Mouse (Mus musculus): ENCODE data around the gene Fcgrt.
"Not testable (repeated sequence)": the region's sequence is repeated elsewhere in the genome, so short reads cannot be mapped to it uniquely, and the experiment has no call there.

Gene Fcgrt

DNA sequence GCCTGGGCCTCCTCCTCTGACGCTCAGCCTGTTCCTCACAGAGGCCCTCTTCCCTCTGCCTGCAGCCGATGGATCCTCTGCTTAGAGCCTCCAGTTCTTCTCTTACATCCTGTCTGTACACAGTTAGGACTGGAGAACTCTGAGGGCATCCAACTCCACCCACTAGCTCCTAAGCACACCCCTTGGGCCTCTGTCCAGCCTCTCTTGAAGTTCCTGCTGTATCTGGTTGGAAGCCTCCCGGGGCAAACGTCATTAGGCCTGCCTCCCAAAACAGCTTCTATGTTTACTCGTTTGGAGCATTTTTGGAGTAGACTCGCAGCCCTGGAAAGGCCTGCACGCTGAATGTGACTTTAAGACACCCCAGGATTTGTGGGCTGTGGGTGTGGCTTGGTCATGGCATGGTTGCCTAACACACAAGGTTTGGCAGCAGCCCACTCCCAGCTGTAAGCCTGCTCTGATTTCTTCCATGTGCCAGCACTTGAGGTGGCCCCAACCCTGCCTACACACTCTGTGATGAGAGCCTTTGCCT is at the start of gene Fcgrt:
Fcgrt (minus strand) TSS at position 200 of the 529 bp plus-strand sequence.
- no peak for DNase-seq (ENCODE audit: low read depth, low spot score)

DNA sequence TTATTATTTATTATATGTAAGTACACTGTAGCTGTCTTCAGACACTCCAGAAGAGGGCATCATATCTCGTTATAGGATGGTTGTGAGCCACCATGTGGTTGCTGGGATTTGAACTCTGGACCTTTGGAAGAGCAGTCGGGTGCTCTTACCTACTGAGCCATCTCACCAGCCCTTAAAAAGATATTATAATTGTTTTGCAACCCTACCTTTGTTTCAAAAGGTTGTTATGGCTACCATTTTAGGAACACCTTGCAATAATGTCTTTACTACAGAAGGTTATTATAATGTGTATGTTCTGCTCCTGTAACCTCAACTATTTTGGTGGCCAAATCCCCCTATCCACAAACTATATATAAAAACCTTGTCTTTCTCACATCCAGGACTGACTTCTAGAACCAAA is 49.4 kb upstream of the Fcgrt start:
- DNase-seq (ENCODE audit: low read depth, low spot score) = not testable (repeated sequence)

DNA sequence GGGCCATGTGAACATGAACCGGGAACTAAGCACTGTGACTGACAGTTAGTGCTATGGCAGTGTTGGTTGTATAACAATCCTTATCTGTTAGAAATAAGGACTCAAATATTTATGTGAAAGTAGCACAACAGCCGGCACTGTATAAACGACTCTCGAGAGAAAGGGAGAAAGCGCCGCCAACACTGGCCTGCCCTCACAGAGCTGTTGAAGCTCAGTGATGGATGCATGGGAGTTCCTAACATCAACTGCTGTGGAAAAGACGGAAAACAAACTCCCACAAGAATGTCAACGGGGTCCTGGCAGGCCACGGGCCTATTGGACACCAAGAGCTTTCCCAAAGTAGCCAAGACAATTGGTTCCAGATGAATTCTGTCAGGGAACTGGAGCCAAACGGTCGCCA is 47.7 kb upstream of the Fcgrt start:
- no peak for DNase-seq (ENCODE audit: low read depth, low spot score)

DNA sequence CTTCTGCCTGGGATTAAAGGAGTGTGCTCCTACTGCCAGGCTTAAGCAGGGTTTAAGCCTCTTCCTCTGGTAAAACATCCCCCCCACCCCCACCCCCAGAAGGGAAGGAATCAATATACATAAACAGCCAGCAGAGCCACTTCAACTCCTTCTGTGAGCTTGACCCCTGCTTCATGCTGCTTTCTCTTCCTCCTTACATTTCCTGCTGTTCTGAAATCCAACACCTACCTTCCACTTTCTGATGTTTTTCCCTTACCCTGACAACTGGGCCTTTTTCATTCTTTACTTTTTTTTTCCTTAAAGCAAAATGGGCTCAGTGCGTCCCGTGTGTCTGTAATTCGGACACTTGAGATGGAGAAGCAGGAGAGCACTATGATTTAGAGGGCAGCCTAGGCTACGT is 46.7 kb upstream of the Fcgrt start:
- no peak for DNase-seq (ENCODE audit: low read depth, low spot score)

DNA sequence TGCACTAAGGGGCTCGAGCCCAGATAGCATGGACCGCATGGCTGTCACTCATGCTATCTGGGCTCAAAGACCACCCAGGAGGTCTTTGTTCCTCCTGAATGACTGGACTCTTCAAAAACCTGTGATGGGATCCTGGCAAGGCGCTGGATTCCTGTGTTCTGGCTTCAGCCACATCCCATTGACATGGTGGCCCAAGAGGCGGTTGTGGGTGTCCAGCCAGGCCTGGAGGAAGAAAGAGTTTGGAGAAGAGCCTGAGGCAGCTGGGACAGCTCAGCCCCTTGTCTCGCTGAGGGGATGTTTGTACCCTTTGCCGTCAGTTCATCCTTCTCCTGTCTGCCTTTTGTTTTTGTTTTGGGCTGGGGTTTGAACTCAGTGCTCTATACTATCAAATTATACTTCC is 45.9 kb upstream of the Fcgrt start:
- DNase-seq (ENCODE audit: low read depth, low spot score) = no peak

DNA sequence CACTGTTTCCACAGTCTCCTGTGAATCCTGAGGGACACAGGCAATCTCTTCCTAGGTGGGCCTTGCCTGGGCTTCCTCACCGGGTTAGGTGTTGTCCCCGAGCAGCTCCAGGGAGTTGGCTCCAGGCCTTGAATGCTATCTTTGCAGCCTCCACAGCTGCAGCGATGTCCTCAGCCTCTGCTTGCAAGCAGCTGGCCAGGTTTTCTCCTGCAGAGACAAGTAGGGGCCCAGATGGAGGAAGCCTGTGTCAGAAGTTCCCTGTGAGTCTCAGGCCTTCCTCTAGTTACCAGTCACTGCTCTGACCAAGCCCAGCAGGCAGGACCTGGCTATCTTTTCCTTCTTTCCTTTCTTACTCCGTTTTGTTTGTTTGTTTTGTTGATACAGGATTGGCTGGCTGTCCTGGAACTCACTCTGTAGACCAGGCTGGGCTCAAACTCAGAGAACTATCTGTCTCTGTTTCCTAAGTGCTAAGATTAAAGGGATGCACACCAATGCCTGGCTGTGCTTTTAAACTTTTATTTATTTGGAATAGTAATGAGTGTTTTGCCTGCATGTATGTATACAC is 45.0 kb upstream of the Fcgrt start:
- DNase-seq (ENCODE audit: low read depth, low spot score) = no peak

DNA sequence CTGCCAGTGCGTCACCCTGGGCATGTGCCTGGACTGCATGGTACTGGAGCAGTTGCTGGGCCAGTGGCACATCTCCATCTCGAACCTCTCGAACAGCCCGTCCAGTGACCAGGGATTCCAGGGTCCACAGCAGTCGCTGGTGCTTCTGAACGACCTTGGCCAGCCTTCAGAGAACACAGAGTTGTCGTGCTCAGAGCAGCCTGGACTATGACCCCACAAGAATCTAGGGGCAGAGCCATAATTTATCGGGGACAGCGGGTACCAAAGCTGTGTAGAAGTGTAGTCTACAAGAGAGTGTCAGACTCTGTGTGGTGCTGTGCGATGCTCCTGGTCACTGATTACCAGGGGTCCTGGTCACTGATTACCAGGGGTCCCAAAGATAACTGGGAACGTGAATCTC is 44.2 kb upstream of the Fcgrt start:
- DNase-seq (ENCODE audit: low read depth, low spot score) = no peak

DNA sequence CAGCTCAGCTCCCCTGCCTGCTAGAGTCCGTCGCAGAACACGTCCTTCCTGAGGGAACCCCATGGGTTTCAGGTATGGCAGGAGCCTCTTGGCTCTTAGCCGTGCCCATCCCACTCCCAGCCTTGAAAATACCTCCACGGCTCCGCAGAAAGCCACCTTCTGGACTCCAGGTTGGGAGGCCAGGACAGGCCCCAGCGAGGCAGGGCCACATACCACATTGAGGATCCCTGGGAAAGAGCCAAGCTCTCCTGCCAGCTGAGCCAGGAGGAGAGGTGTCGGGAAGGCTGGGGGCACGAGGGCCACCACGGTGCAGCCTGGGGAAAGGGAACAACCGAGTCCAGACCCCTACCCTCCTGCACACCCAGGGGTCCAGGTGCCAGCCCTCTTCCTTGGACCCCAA is 43.6 kb upstream of the Fcgrt start:
- DNase-seq (ENCODE audit: low read depth, low spot score) = no peak

DNA sequence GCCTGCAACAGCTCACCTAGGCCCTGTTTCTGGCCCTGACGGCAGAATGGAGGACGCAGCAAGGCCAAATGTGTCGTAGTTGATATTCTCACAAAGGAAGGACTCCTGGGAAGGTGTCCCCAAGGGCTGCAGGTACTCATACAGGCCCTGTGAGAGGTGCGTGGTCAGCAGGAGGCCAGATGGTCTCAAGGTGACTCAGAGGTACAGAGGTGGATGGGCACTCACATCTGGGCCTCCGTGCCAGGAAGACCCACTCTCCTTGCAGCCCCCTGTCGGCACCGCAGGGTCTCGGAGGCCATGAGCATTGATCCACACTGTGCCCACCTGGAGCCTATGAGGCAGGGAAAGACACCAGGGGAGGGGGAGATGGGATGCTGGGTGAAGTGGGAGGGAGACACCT is 41.8 kb upstream of the Fcgrt start:
- DNase-seq (ENCODE audit: low read depth, low spot score) = no peak

DNA sequence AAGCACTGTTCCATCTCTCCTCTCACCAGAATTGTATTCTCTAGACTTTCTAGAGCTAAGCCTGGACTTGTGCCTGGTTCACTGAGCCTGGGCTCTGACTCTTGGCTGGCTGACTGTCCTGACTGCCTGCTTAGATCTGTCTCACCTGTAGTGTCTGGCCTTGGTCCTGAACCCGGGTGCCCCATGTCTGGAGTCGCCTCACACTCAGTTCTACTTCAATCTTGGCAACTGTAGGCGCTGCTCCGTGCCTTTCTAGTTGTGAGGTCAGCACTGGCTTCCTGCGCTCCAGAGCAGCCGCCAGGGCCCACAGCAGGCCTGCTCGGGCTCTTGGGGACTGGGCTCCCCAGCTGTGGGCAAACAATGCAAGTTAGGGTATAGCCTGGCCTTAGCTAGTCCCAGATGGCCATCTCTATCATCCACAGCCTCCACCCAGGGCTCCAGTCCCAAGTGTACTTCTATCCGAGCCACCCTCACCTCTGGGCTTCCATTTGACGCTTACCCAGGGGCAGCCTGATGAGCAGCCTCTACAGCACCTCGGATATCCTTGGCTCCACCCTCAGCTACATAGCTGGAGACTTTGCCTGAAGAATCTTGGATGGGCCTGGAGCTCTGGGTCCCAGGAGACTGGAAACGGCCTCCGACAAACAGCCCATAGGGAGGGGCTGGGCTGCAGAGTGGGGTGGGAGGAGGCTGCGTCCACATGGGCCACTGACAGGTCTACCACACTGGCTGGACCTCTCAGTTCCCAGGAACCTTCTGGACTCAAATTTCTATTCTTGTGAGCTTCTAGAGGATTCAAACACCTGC is 40.9 kb upstream of the Fcgrt start:
- DNase-seq (ENCODE audit: low read depth, low spot score) = no peak

DNA sequence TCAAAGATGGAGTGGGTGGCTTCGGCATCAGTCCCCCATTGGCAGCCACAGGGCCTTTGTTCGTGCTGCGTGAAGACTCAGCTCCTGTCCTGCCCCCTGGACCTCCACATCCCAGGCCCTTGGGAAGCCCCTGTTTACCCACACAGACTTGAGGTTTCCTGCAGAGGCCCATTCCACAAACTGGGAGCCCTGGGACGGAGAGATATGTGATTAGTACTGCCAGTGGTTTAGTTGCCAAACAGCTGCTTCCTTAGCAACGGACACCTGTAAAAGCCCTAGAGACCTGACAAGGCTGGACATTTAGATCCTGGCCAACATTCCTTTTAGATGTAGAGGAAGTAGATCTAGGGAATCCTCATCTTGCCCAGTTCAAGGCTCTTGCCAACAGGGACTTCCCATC is 38.3 kb upstream of the Fcgrt start:
- DNase-seq (ENCODE audit: low read depth, low spot score) = no peak

DNA sequence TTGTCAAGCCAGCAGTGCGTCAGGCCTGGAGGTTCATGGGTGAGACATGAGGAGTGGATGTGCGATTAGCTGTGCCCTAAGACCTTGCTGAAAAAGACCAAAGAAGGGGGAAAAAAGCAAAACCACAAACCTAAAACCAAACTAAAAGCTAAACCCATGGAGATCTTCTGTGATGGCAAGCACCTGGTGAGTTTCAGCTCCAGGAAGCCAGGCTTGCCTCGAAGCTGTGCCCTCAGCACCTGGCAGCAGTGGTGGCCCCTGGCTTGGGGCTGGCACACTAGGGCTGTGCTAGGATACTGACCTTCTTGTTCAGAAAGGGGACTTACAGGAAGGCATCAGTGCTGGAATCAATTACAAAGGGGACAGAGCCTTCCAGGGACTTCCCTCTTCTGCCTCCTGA is 37.7 kb upstream of the Fcgrt start:
- no peak for DNase-seq (ENCODE audit: low read depth, low spot score)

DNA sequence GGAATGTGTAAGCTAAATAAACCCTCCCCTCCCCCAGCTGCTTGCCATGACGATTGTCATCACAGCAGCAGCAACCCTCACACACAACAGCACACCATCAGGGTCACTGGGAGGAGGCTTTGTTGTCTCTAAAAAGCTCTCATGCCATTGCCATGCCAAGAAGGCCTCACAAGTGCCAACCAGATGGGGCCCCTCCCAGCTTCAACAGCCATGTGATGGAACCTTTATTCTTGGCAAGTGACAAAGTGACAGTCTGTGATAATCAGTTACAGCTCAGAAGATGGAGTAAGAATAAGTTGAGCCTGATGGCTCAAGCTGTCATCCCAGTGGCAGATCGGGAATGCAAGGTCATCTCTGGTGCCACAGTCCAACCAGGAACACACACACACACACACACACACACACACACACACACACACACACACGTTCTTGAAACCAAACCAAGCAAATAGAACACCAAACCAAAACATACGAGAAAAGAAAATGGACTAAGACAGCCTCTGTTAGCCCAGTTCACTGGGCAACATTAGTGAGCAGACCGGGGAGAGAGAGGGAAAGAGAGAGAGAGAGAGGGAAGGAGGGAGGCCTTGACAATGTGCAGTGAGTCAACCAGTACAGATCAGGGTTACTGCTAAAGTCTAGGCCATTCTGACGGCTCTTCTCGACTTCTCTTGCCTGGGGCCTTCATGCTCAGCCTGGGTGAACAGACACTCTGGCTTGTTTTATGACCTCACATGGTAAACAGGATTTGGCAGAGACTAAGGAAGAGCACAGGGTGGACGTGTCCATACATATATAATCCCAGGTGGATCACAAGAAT is 36.5 kb upstream of the Fcgrt start:
- no peak for DNase-seq (ENCODE audit: low read depth, low spot score)

DNA sequence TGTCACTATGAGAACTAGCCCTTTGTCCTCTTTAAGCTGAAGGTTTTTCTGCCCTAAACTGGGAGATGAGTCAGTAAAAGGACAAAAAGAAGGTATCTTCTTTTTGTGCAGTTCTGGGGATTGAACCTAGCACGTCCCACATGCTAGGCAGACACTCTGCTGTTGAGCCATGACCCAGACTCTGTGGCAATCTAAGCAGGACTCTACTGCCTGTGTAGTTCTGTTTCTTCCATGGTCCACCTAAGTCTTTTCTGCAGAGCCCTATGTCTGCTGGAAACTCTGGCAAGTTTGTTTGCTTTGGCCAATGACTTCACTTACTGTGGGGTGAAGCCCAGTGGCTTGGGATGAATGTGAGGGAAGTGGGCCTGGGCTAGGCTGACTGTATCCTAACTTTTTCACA is 34.8 kb upstream of the Fcgrt start:
- no peak for DNase-seq (ENCODE audit: low read depth, low spot score)

DNA sequence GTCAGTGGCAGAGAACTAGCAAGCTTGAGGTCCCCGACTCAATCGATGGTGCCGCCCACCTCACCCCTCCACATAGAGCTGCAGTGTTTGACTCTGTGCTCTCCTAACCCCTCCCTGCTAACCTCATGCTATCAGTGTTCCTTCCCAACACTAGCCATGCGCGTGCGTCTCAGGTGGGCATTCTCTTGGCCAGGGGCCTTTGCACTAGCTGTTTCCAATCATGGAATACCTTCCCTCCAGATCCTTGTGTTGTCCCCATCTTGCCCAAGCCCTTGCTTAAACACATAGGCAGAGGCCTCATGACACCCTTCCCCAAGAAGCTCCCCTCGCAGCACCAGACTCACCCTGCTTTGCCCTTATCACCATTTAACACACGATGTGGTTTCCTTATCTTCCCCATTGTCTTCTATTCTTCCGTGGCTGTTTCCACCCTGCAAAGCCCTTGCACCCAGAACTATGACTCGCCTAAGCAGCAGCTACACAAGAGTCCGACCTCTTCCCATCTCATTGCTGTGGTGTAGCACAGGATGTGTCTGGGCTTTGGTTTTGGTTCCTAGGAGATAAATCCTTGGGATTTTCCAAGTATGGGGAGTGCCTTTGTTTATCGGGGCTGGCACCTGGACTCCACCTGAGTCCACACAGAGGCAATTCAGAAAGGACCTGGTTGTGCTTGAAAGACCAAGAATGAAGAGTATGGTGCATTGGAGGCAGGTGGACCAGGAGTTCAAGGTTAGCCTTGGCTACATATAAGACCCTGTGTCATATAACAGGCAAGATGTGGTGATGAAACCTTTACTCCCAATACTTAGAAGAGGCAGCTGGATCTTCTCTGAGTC is 33.7 kb upstream of the Fcgrt start:
- peak; percentile 73 for DNase-seq (ENCODE audit: low read depth, low spot score)

DNA sequence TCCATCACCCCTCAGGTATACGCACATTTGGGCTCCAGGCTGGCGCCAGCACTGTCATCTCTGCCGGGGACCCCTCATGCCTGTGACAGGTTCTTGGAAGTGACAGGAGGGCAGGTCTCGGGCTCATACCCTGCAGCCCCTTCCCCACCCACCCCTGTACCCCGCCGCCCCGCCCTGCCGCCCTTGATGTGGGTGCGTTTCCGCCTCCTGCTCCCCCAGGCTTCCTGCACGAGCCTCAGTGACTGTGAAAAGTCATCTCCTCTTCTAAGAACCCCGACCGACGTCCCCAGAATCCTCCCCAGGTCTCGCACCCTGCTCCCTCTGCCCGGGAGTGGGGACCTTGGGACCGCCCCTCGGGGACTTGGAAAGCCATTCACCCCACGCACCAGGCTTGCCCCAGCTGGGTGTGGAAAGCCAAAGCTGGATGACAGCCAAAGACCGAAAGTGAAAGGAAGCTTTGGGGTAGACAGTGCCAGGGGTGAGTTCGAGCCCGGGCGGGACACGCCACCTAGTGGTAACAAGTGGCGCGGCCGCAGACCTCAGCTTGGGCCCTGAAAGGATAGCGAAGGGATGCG is 32.4 kb upstream of the Fcgrt start, which contains the start of the genes Gm45713 and Flt3l:
Gm45713 (minus strand) TSS at position 239 of the 575 bp plus-strand sequence.
Flt3l (minus strand) TSS at position 440 of the 575 bp plus-strand sequence.
- peak; percentile 95 for DNase-seq (ENCODE audit: low read depth, low spot score)

DNA sequence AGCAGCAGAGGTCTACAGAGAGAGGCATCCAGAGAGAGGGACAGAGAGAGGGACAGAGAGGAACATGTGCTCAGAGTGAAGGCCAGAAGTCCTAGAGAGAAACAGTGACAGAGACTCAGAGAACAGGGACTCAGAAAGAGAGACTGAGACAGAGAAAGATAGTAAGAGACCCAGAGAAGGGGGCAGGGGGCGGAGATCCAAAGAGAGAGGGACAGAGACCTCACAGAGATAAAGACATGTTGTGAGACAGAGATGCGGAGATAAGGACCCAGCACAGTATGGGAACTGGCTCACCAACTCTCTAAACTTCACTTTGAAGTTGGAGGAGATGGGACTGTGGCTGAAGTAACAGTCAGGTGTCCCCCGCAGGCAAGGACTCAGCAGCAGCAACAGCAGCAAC is 31.7 kb upstream of the Fcgrt start:
- peak; percentile 59 for DNase-seq (ENCODE audit: low read depth, low spot score)

DNA sequence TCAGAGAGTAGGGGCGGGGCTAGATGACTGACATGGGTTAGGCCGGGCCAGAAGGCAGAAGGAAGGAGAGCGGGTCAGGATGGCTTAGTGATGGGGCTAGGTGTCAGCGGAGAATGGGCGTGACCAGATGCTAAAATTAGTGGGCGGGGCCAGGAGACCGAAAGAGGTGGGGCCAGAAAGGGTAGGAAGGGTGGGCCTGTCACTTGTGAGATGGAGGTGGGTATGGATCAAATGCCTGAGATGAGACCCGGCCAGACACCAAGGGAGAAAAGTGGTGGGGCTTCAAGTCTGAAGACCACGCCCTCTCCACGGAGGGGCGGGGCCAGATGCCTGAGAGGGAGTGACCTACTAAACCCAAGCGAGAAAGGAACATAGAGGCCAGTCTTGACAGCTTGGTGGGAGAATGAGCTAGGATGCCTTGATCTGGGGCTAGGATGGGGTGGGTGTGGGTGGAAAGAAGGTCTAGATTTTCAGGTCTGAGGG is 30.9 kb upstream of the Fcgrt start:
- DNase-seq (ENCODE audit: low read depth, low spot score) = peak; percentile 82

DNA sequence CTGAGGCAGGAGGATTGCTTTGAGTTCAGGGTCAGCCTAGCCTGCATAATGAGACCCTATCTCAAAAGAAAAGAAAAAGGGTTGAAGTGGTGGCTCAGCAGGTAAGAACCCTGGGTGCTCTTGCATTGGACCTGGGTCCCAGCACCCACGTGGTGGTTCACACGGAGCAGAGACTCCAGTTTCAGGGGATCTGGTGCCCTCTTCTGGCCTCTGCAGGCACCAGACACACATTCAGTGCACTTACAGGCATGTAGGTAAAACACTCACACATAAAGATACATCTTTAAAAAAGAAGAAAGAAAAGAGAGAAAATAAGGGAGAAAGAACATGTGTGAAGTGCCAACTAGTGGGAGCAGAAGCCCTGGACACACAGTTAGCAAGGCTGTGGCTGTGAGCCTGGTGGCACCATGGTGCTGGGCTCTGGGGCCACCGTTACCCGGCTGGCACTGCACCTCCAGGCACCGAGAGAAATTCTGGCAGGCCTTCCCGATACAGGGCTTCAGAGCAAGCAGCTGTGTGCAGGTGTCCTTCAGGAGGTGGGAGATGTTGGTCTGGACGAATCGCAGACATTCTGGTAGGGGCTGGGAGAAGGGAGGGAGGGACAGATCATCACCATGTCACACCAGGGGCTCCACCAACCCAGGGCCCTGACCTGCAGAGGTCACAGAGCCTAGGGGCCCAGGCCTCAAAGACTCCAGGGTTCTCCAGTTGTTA is 30.0 kb upstream of the Fcgrt start:
- no peak for DNase-seq (ENCODE audit: low read depth, low spot score)

DNA sequence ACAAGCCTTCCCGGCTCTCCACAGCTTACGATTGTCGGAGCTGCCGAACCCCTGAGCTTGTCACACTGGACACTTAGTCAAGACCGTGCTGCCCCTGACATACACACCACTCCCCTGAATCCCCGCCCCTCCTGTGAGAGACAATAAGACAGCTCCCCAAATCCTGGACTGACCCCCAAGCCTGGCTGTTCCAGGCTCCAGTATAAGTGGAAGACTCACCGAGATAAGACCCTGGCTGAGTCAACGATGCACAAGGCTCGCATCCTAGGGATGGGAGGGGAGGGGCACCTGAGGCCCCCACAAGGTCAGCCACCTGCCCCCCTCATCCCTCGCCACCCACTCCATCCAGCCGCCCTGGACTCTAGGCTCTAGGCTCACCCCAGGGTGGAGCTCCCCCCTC is 28.2 kb upstream of the Fcgrt start:
- no peak for DNase-seq (ENCODE audit: low read depth, low spot score)

Data from CD4-positive helper T cell, adult 2 months (primary cell).